Mouse (Mus musculus) bone marrow, adult 2 months (tissue): ENCODE measurements around the gene Syt16. TPM values are rescaled to one million over a fixed set of nuclear protein-coding genes. Genes with fewer than 3 reads are reported as not detected.

Source experiments
- H3K27ac ChIP-seq: fragments of 200-500 bp; 2 replicates; pipeline ENCODE4 v1.5.1; 2012; ENCODE audit warnings: low read depth, mild to moderate bottlenecking, control low read depth, inconsistent platforms, low read length; ENCODE audit not compliant: control insufficient read depth, poor library complexity, insufficient read depth
- H3K4me1 ChIP-seq: fragments of 200-500 bp; 2 replicates; pipeline ENCODE4 v1.6.1; 2011; ENCODE audit warnings: low read length; ENCODE audit not compliant: control insufficient read depth, insufficient read depth
- H3K4me3 ChIP-seq: fragments of 200-500 bp; replicated peaks from 2 replicates; pipeline ENCODE3; 2011; ENCODE audit warnings: mild to moderate bottlenecking, low read depth, low read length, control low read depth; ENCODE audit not compliant: control insufficient read depth
- CTCF ChIP-seq: fragments of 200-500 bp; IDR thresholded peaks from 2 replicates; pipeline ENCODE4 v1.5.1; 2011; ENCODE audit warnings: low read length, control low read depth; ENCODE audit not compliant: control insufficient read depth, insufficient read depth
- POLR2A ChIP-seq: fragments of 200-500 bp; IDR thresholded peaks from 2 replicates; pipeline ENCODE4 v1.6.1; 2011; ENCODE audit warnings: low read depth, mild to moderate bottlenecking, control low read depth, low read length, borderline replicate concordance; ENCODE audit not compliant: control insufficient read depth
- WGBS: fragments of 180-500 bp; shearing (Covaris S2); methylation state at CpG from one replicate; pipeline ENCODE4 v1.1.7; 2018; 5-methylcytosine and 5-hydroxymethylcytosine counted together
- polyA plus RNA-seq: library from polyadenylated mRNA; stranded (reverse); fragments of >200 nt; gene quantifications from 2 replicates; pipeline ENCODE4 v1.2.4, GENCODE M21; 2011; ENCODE audit warnings: low replicate concordance; ENCODE audit not compliant: missing spikeins, insufficient read depth, insufficient read length

Syt16 gene
- polyA plus RNA-seq, 1 experiment = not detected

- TF ChIP-seq CTCF (no peak), POLR2A (no peak)
- no peak overlapping the region for H3K27ac ChIP-seq
- H3K4me1 ChIP-seq = no peaks in the 10 kb centered on the region
- H3K4me3 ChIP-seq = no peak overlapping the region
- 82% methylated on average over 10 of the region's 10 CpGs for WGBS
Measured at GRCm38 (mm10) chr12:74230808-74231207, 233.3 kb downstream of the Syt16 start.

DNA sequence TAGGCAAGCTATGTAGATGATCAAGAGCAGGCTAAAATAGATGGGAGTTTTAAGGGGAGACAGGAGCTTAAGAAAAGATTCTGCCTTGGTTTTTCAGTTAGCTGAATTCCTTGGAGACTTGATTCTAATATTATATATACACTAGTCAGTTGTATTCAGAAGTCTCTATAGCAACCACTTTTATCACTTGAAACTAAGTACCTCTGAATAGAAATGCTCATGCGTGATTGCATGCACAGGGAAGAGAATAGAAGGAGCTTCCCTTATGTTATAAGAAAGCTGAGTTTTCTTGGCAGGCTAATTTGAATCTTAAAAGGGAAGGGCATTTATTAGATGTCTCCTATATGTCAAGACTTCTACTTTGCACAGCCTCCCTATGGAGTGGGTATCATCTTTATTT lies 235.4 kb downstream of the Syt16 start:
- Histone ChIP-seq H3K4me1 (no peaks in the 10 kb centered on the region), H3K27ac (no peak overlapping the region), H3K4me3 (no peak overlapping the region)
- WGBS = 66% methylated on average over 1 of the region's 1 CpGs
- no peak for TF ChIP-seq POLR2A
- TF ChIP-seq CTCF = no peak

- H3K4me1 ChIP-seq = no peaks in the 10 kb centered on the region
- 85% methylated on average over 8 of the region's 8 CpGs for WGBS
- TF ChIP-seq CTCF = no peak
- H3K4me3 ChIP-seq = no peak overlapping the region
- H3K27ac ChIP-seq = no peak overlapping the region
Measured at GRCm38 (mm10) chr12:74236191-74236590, 238.7 kb downstream of the Syt16 start.

GRCm38 (mm10) chr12:74238056-74238455 lies 240.6 kb downstream of the Syt16 start:
- 75% methylated on average over 7 of the region's 7 CpGs for WGBS
- Histone ChIP-seq H3K4me1 (no peaks in the 10 kb centered on the region), H3K27ac (no peak overlapping the region), H3K4me3 (no peak overlapping the region)
- TF ChIP-seq POLR2A (no peak), CTCF (no peak)

DNA sequence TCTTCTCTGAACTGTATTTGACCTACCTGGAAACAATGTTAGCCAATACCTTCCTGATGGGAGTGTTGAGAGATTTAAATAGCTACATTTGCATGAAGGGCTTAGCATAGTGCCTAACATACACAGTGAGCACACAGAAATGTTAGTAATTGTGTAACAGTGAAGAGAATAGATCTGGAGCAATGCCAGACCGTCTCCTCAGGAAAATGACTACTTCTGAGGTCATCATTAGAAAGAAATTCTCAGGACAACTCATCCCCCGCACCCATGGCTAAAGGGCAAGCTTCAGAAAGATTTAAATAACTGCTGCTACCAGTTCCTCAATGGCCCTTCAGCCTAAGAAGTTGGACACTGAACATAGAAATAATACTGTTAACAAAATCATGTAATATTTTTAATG lies 241.3 kb downstream of the Syt16 start:
- no peak overlapping the region for H3K4me3 ChIP-seq
- TF ChIP-seq POLR2A (no peak), CTCF (no peak)
- WGBS = 61% methylated on average over 2 of the region's 2 CpGs
- H3K4me1 ChIP-seq = no peaks in the 10 kb centered on the region
- H3K27ac ChIP-seq = no peak overlapping the region

DNA sequence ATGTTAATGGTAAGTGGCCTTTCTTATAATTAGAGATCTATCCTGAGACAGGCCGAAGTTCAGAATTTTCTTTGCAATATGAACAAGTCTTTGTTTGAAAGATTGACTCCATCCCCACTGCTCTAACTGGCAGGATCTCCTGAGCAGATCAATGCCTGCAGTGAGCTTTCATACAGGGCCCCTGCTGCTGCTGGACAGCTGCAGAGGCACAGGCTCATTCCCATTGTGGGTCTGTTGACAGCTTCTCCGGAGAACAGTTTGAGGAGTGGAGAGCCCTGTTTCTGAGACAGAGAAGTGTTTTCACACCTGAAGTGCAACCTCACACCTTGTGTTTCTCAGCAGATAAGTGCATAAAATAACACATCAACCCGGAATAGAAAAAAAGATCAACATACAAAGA lies 267.4 kb downstream of the Syt16 start:
- no peak overlapping the region for H3K4me3 ChIP-seq
- WGBS = 63% methylated on average over 3 of the region's 3 CpGs
- no peak overlapping the region for H3K27ac ChIP-seq
- H3K4me1 ChIP-seq = no peaks in the 10 kb centered on the region
- no peak for TF ChIP-seq CTCF
- no peak for TF ChIP-seq POLR2A

GRCm38 (mm10) chr12:74267049-74267448 lies 269.6 kb downstream of the Syt16 start:
- Histone ChIP-seq H3K4me3 (no peak overlapping the region), H3K4me1 (no peaks in the 10 kb centered on the region), H3K27ac (no peak overlapping the region)
- WGBS = 85% methylated on average over 4 of the region's 4 CpGs
- TF ChIP-seq POLR2A (no peak), CTCF (no peak)

GRCm38 (mm10) chr12:74268644-74269285 lies 271.3 kb downstream of the Syt16 start:
- Histone ChIP-seq H3K4me3 (no peak overlapping the region), H3K4me1 (no peaks in the 10 kb centered on the region), H3K27ac (no peak overlapping the region)
- WGBS = 70% methylated on average over 15 of the region's 15 CpGs
- no peak for TF ChIP-seq POLR2A
- TF ChIP-seq CTCF = no peak

GRCm38 (mm10) chr12:74272545-74272944 lies 275.1 kb downstream of the Syt16 start:
- 89% methylated on average over 17 of the region's 17 CpGs for WGBS
- Histone ChIP-seq H3K27ac (no peak overlapping the region), H3K4me1 (no peaks in the 10 kb centered on the region), H3K4me3 (no peak overlapping the region)
- no peak for TF ChIP-seq CTCF
- no peak for TF ChIP-seq POLR2A
